Mouse (Mus musculus) embryonic facial prominence, embryonic 14.5 days (tissue): Measurements from ENCODE around the gene Rex1bd. TPM values are rescaled to one million over a fixed set of nuclear protein-coding genes. Genes with fewer than 3 reads are reported as not detected.
A peak's percentile ranks its signal among the peaks of the same experiment; 100 is the strongest.

Experiments
- ATAC-seq: fragments of 200-750 bp; cut with Nextera tagmentation; 2 replicates; pipeline ENCODE4 v1.8.0; 2017; ENCODE audit warnings: low read depth, moderate number of reproducible peaks, moderate TSS enrichment
- DNase-seq: peaks from one replicate; pipeline ENCODE4 v3.0.0-alpha.2; 2015; ENCODE audit warnings: low spot score
- H3K27ac ChIP-seq: fragments of 300-500 bp; sonication (generic); replicated peaks from 2 replicates; pipeline ENCODE4 v1.5.1; 2014; ENCODE audit warnings: low read depth, mild to moderate bottlenecking, low read length, moderate library complexity
- H3K27me3 ChIP-seq: fragments of 300-500 bp; sonication (generic); replicated peaks from 2 replicates; pipeline ENCODE4 v1.6.1; 2014; ENCODE audit warnings: low read length; ENCODE audit not compliant: control insufficient read depth, insufficient read depth
- H3K36me3 ChIP-seq: fragments of 300-500 bp; sonication (generic); 2 replicates; pipeline ENCODE4 v1.6.1; 2014; ENCODE audit warnings: low read length, mixed read lengths; ENCODE audit not compliant: control insufficient read depth, insufficient read depth
- H3K4me1 ChIP-seq: fragments of 300-500 bp; sonication (generic); 2 replicates; pipeline ENCODE4 v1.6.1; 2014; ENCODE audit warnings: antibody characterized with exemption, low read length; ENCODE audit not compliant: control insufficient read depth, insufficient read depth
- H3K4me2 ChIP-seq: fragments of 300-500 bp; sonication (generic); 2 replicates; pipeline ENCODE4 v1.6.1; 2014; ENCODE audit warnings: low read depth, mild to moderate bottlenecking, low read length, moderate library complexity, mixed read lengths
- H3K4me3 ChIP-seq: fragments of 300-500 bp; sonication (generic); 2 replicates; pipeline ENCODE4 v1.5.1; 2014; ENCODE audit warnings: low read depth, mild to moderate bottlenecking, low read length
- H3K9ac ChIP-seq: fragments of 300-500 bp; sonication (generic); 2 replicates; pipeline ENCODE4 v1.6.1; 2014; ENCODE audit warnings: low read depth, mild to moderate bottlenecking, low read length, moderate library complexity, mixed read lengths
- H3K9me3 ChIP-seq: fragments of 300-500 bp; sonication (generic); 2 replicates; pipeline ENCODE4 v1.6.1; 2016; ENCODE audit warnings: low read length; ENCODE audit not compliant: control insufficient read depth
- WGBS: fragments of 180-500 bp; shearing (Covaris S2); extraction: QIAGEN DNeasy Blood & Tissue Kit; methylation state at CpG from one replicate; pipeline ENCODE4 v1.1.7; 2014; 5-methylcytosine and 5-hydroxymethylcytosine counted together
- polyA plus RNA-seq: library from polyadenylated mRNA; unstranded; fragments of >200 nt; fragmentation: Nextera tagmentation; extraction: Ambion mirVana; gene quantifications from 2 replicates; pipeline ENCODE4 v1.2.1, GENCODE M21; 2014

The Rex1bd gene
- polyA plus RNA-seq, 1 experiment from 2014 or later: 148 TPM

GRCm38 (mm10) chr8:70535221-70535620 is 28.7 kb upstream of the Rex1bd start:
- H3K36me3 ChIP-seq: peaks cover 66% of the 10 kb centered on the region
- no peak overlapping the region for H3K4me3 ChIP-seq
- H3K9ac ChIP-seq: no peak overlapping the region
- no peaks in the 10 kb centered on the region for H3K27me3 ChIP-seq
- no peak overlapping the region for H3K4me2 ChIP-seq
- ATAC-seq (no peak), DNase-seq (no peak)
- WGBS: 87% methylated on average over 3 of the region's 3 CpGs
- no peaks in the 10 kb centered on the region for H3K9me3 ChIP-seq
- H3K4me1 ChIP-seq: peaks cover 1% of the 10 kb centered on the region
- H3K27ac ChIP-seq: no peak overlapping the region

GRCm38 (mm10) chr8:70534281-70534680 is 27.7 kb upstream of the Rex1bd start:
- no peaks in the 10 kb centered on the region for H3K27me3 ChIP-seq
- H3K4me1 ChIP-seq: no peaks in the 10 kb centered on the region
- H3K4me2 ChIP-seq: no peak overlapping the region
- no peak overlapping the region for H3K9ac ChIP-seq
- 94% methylated on average over 12 of the region's 12 CpGs for WGBS
- no peak overlapping the region for H3K4me3 ChIP-seq
- no peaks in the 10 kb centered on the region for H3K9me3 ChIP-seq
- DNase-seq (no peak), ATAC-seq (no peak)
- H3K27ac ChIP-seq: no peak overlapping the region
- H3K36me3 ChIP-seq: peaks cover 75% of the 10 kb centered on the region

- no peak for DNase-seq
- Histone ChIP-seq H3K4me3 (no peak overlapping the region), H3K27ac (no peak overlapping the region), H3K9ac (no peak overlapping the region), H3K9me3 (no peaks in the 10 kb centered on the region), H3K4me1 (peaks cover 12% of the 10 kb centered on the region), H3K36me3 (peaks cover 58% of the 10 kb centered on the region), H3K27me3 (no peaks in the 10 kb centered on the region), H3K4me2 (no peak overlapping the region)
- ATAC-seq: no peak
- WGBS: 95% methylated on average over 2 of the region's 2 CpGs
Observed at GRCm38 (mm10) chr8:70530314-70530713, 23.8 kb upstream of the Rex1bd start.

GRCm38 (mm10) chr8:70529741-70530161 is 23.2 kb upstream of the Rex1bd start:
- H3K4me3 ChIP-seq: no peak overlapping the region
- no peak overlapping the region for H3K27ac ChIP-seq
- no peak overlapping the region for H3K9ac ChIP-seq
- no peaks in the 10 kb centered on the region for H3K9me3 ChIP-seq
- DNase-seq (no peak), ATAC-seq (no peak)
- H3K27me3 ChIP-seq: no peaks in the 10 kb centered on the region
- WGBS: 95% methylated on average over 3 of the region's 3 CpGs
- no peak overlapping the region for H3K4me2 ChIP-seq
- H3K36me3 ChIP-seq: peaks cover 53% of the 10 kb centered on the region
- H3K4me1 ChIP-seq: peaks cover 12% of the 10 kb centered on the region

- peaks cover 12% of the 10 kb centered on the region for H3K4me1 ChIP-seq
- WGBS: 83% methylated on average over 3 of the region's 5 CpGs
- H3K4me3 ChIP-seq: no peak overlapping the region
Observed at GRCm38 (mm10) chr8:70529299-70529698, 22.7 kb upstream of the Rex1bd start.

GRCm38 (mm10) chr8:70528182-70528797 is 21.7 kb upstream of the Rex1bd start:
- Histone ChIP-seq H3K9ac (peak overlapping the region; percentile 91), H3K27ac (peak overlapping the region; percentile 77; the same call in 1 of the 2 replicates), H3K4me3 (peak overlapping the region; percentile 67), H3K4me1 (peaks cover 16% of the 10 kb centered on the region), H3K36me3 (peaks cover 38% of the 10 kb centered on the region), H3K27me3 (no peaks in the 10 kb centered on the region), H3K4me2 (peak overlapping the region; percentile 88), H3K9me3 (no peaks in the 10 kb centered on the region)
- DNase-seq (no peak), ATAC-seq (no peak)
- 32% methylated on average over 13 of the region's 13 CpGs for WGBS

More at GRCm38 (mm10) chr8:70529299-70529698, 22.7 kb upstream of the Rex1bd start:
- Histone ChIP-seq H3K4me2 (no peak overlapping the region), H3K9ac (no peak overlapping the region), H3K9me3 (no peaks in the 10 kb centered on the region), H3K36me3 (peaks cover 48% of the 10 kb centered on the region), H3K27me3 (no peaks in the 10 kb centered on the region), H3K27ac (no peak overlapping the region)
- ATAC-seq (no peak), DNase-seq (no peak)

- H3K27ac ChIP-seq: peak within 1 kb of the TSS; percentile 77
- H3K4me2 ChIP-seq: peak within 1 kb of the TSS; percentile 88
- no peaks in the 10 kb centered on the region for H3K27me3 ChIP-seq
- H3K4me1 ChIP-seq: peaks cover 18% of the 10 kb centered on the region
- ATAC-seq (peak; percentile 96), DNase-seq (peak; percentile 97)
- H3K4me3 ChIP-seq: peak within 1 kb of the TSS; percentile 67
- WGBS: under 1% methylated on average over 25 of the region's 61 CpGs
- peak within 1 kb of the TSS; percentile 91 for H3K9ac ChIP-seq
- peaks cover 33% of the 10 kb centered on the region for H3K36me3 ChIP-seq
- no peaks in the 10 kb centered on the region for H3K9me3 ChIP-seq
Observed at GRCm38 (mm10) chr8:70527512-70528181, 21.1 kb upstream of the Rex1bd start, which contains the start of the genes Fkbp8 and Kxd1. Gene Fkbp8 (plus strand): TSS chr8:70527724. Gene Kxd1 (minus strand): TSS chr8:70527956.

GRCm38 (mm10) chr8:70527111-70527511 is 20.6 kb upstream of the Rex1bd start:
- Histone ChIP-seq H3K4me1 (peaks cover 18% of the 10 kb centered on the region), H3K4me3 (peak overlapping the region; percentile 67), H3K9me3 (no peaks in the 10 kb centered on the region), H3K9ac (peak overlapping the region; percentile 91), H3K4me2 (peak overlapping the region; percentile 88), H3K27me3 (no peaks in the 10 kb centered on the region), H3K27ac (peak overlapping the region; percentile 77), H3K36me3 (peaks cover 28% of the 10 kb centered on the region)
- DNase-seq (no peak), ATAC-seq (no peak)
- 5% methylated on average over 8 of the region's 8 CpGs for WGBS
